ENCODE assay signal across 8 mouse cellular contexts in genomic region chr17:87326987-87327386, GRCm38 (mm10). TPM values are rescaled to one million over a fixed set of nuclear protein-coding genes. Genes with fewer than 3 reads are reported as not detected.
DNase-seq lines count a peak whose midpoint lies in the region; ATAC-seq lines count a peak whose summit lies in the region.

No protein-coding gene starts in this region.

- H3K27me3 ChIP-seq in heart, embryonic 11.5 days (ENCODE audit: control insufficient read depth, insufficient read depth, low read length) = peaks cover 12% of the 10 kb centered on the region; the same call in 1 of the 2 replicates
- peaks cover 7% of the 10 kb centered on the region for H3K27me3 ChIP-seq in kidney, embryonic 15.5 days

- no peak overlapping the region for H3K4me3 ChIP-seq in heart, embryonic 11.5 days (ENCODE audit: low read depth, low read length)
- H3K4me3 ChIP-seq in kidney, embryonic 15.5 days (replicated peaks) = no peak overlapping the region

- ATAC-seq in heart, embryonic 11.5 days (replicated peaks; ENCODE audit: insufficient number of reproducible peaks, low FRiP score, low TSS enrichment) = no peak
- ATAC-seq in hematopoietic stem cell, adult 5-6 weeks (replicated peaks in 1 of 2; ENCODE audit: insufficient read depth in 1 of 2, low FRiP score in 2 of 2, low TSS enrichment in 1 of 2, low read depth in 1 of 2, poor library complexity in 2 of 2, severe bottlenecking in 2 of 2) = peak; percentile 89 to 94
- peak; percentile 93 for ATAC-seq in megakaryocyte, adult 5-6 weeks (ENCODE audit: poor library complexity, severe bottlenecking)
- no peak for ATAC-seq in kidney, embryonic 15.5 days (replicated peaks; ENCODE audit: low FRiP score)

- H3K9me3 ChIP-seq in heart, embryonic 11.5 days (replicated peaks; ENCODE audit: control insufficient read depth, low read length) = 0 out of 2 replicates have a peak, but pooled peaks cover 1% of the 10 kb centered on the region
- no peaks in the 10 kb centered on the region for H3K9me3 ChIP-seq in kidney, embryonic 15.5 days (replicated peaks)

- no peaks in the 10 kb centered on the region for H3K36me3 ChIP-seq in heart, embryonic 11.5 days (ENCODE audit: control insufficient read depth, insufficient read depth, low read length)
- H3K36me3 ChIP-seq in kidney, embryonic 15.5 days = peaks cover 2% of the 10 kb centered on the region; the same call in 1 of the 2 replicates

- DNase-seq in heart, adult 18-20 months = peak; percentile 40 to 83
- DNase-seq in MN1 (ENCODE audit: low spot score) = peak; percentile 29
- DNase-seq in frontal cortex, postnatal 10 days (ENCODE audit: low spot score in 2 of 2) = no peak
- DNase-seq in kidney, adult 11 months = no peak

- H3K27ac ChIP-seq in heart, embryonic 11.5 days (ENCODE audit: low read depth, low read length) = no peak overlapping the region
- no peak overlapping the region for H3K27ac ChIP-seq in kidney, embryonic 15.5 days

- H3K4me2 ChIP-seq in heart, embryonic 11.5 days = no peak overlapping the region
- H3K4me2 ChIP-seq in kidney, embryonic 15.5 days = no peak overlapping the region

- no peak overlapping the region for H3K9ac ChIP-seq in heart, embryonic 11.5 days (ENCODE audit: low read depth, low read length)
- H3K9ac ChIP-seq in kidney, embryonic 15.5 days = no peak overlapping the region

- H3K4me1 ChIP-seq in heart, embryonic 11.5 days (ENCODE audit: control insufficient read depth, insufficient read depth, low read length) = peaks cover 13% of the 10 kb centered on the region
- H3K4me1 ChIP-seq in kidney, embryonic 15.5 days = peaks cover 36% of the 10 kb centered on the region

- 47% methylated on average over 6 of the region's 6 CpGs for WGBS in heart, embryonic 11.5 days (ENCODE audit: insufficient replicate concordance)
- 44% methylated on average over 6 of the region's 6 CpGs for WGBS in kidney, embryonic 15.5 days

RNA-seq across cellular contexts. Expression of gene Ttc7, which starts 44.3 kb away (rescaled TPM):
- total RNA-seq in heart, adult 18-20 months (2021) = 10 to 100 TPM; 26.2 to 32.1 TPM
- polyA plus RNA-seq in heart, embryonic 11.5 days (2014; fragmentation: Nextera tagmentation; extraction: Ambion mirVana) = 1.4 and 1.9 TPM in 2 replicates
- 37.5 and 44.6 TPM in 2 replicates for total RNA-seq in hematopoietic stem cell, adult 5-6 weeks (2017)
- 78.8 and 94.9 TPM in 2 replicates for total RNA-seq in megakaryocyte, adult 5-6 weeks (2015)
- total RNA-seq in megakaryocyte, adult 5-6 weeks (2017) = 94.0 and 96.3 TPM in 2 replicates
- polyA plus RNA-seq in kidney, embryonic 15.5 days (2015; fragmentation: Nextera tagmentation; extraction: Ambion mirVana) = 7.7 and 8.1 TPM in 2 replicates

Comparison
In these comparisons a context has a peak if more than half of its experiments do, and no peak if none do; other contexts are left out.
1. DNase-seq: peak in heart, adult 18-20 months (2 of 2) and MN1 (single experiment); none in frontal cortex, postnatal 10 days (0 of 2) and kidney, adult 11 months (single experiment).
2. ATAC-seq: peak in hematopoietic stem cell, adult 5-6 weeks (2 of 2) and megakaryocyte, adult 5-6 weeks (single experiment); none in heart, embryonic 11.5 days (single experiment) and kidney, embryonic 15.5 days (single experiment).